Mouse (Mus musculus) limb, embryonic 10.5 days (tissue): Measurements from ENCODE around the gene Wdr48. TPM values are rescaled to one million over a fixed set of nuclear protein-coding genes. Genes with fewer than 3 reads are reported as not detected.

Experiments used
- DNase-seq: peaks from one replicate; pipeline ENCODE4 v3.0.0-alpha.2; 2017; ENCODE audit warnings: low spot score
- H3K27ac ChIP-seq: fragments of 300-500 bp; sonication (generic); 2 replicates; pipeline ENCODE4 v1.5.1; 2016; ENCODE audit warnings: mild to moderate bottlenecking
- H3K27me3 ChIP-seq: fragments of 300-500 bp; sonication (generic); 2 replicates; pipeline ENCODE4 v1.6.1; 2016; ENCODE audit warnings: low read depth, mild to moderate bottlenecking; ENCODE audit not compliant: poor library complexity, severe bottlenecking
- H3K36me3 ChIP-seq: fragments of 300-500 bp; sonication (generic); 2 replicates; pipeline ENCODE4 v1.6.1; 2016; ENCODE audit warnings: mild to moderate bottlenecking, moderate library complexity
- H3K4me1 ChIP-seq: fragments of 300-500 bp; sonication (generic); 2 replicates; pipeline ENCODE4 v1.6.1; 2016
- H3K4me3 ChIP-seq: fragments of 300-500 bp; sonication (generic); 2 replicates; pipeline ENCODE4 v1.5.1; 2016; ENCODE audit warnings: mild to moderate bottlenecking, moderate library complexity
- H3K9me3 ChIP-seq: fragments of 300-500 bp; sonication (generic); replicated peaks from 2 replicates; pipeline ENCODE4 v1.6.1; 2016; ENCODE audit warnings: mild to moderate bottlenecking
- WGBS: fragments of 180-500 bp; shearing (Covaris S2); methylation state at CpG from one replicate; pipeline ENCODE4 v1.1.7; 2016; 5-methylcytosine and 5-hydroxymethylcytosine counted together
- polyA plus RNA-seq: library from polyadenylated mRNA; unstranded; fragments of >200 nt; fragmentation: Nextera tagmentation; extraction: Ambion mirVana; gene quantifications from 2 replicates; pipeline ENCODE4 v1.2.1, GENCODE M21; 2016

Wdr48 gene
- polyA plus RNA-seq, 1 experiment from 2014 or later: 71.8 TPM

GRCm38 (mm10) chr9:119895040-119895721 lies 503 bp downstream of the Wdr48 start:
- peak overlapping the region; percentile 99 for H3K4me3 ChIP-seq
- DNase-seq: no peak
- H3K4me1 ChIP-seq: peaks cover 20% of the 10 kb centered on the region
- no peaks in the 10 kb centered on the region for H3K27me3 ChIP-seq
- 1% methylated on average over 71 of the region's 71 CpGs for WGBS
- peaks cover 9% of the 10 kb centered on the region for H3K36me3 ChIP-seq
- H3K9me3 ChIP-seq: no peaks in the 10 kb centered on the region
- peak overlapping the region; percentile 95 for H3K27ac ChIP-seq

- no peak overlapping the region for H3K4me3 ChIP-seq
- peaks cover 16% of the 10 kb centered on the region for H3K4me1 ChIP-seq
- no peaks in the 10 kb centered on the region for H3K27me3 ChIP-seq
- no peak overlapping the region for H3K27ac ChIP-seq
- no peak for DNase-seq
- 94% methylated on average over 2 of the region's 2 CpGs for WGBS
- no peaks in the 10 kb centered on the region for H3K9me3 ChIP-seq
- H3K36me3 ChIP-seq: peaks cover 38% of the 10 kb centered on the region
Measured at GRCm38 (mm10) chr9:119899446-119899845, 4.8 kb downstream of the Wdr48 start.

GRCm38 (mm10) chr9:119902410-119903151 lies 7.9 kb downstream of the Wdr48 start:
- Histone ChIP-seq H3K36me3 (peaks cover 70% of the 10 kb centered on the region), H3K4me3 (no peak overlapping the region), H3K27ac (no peak overlapping the region), H3K27me3 (no peaks in the 10 kb centered on the region), H3K9me3 (no peaks in the 10 kb centered on the region), H3K4me1 (no peaks in the 10 kb centered on the region)
- DNase-seq: no peak
- WGBS: 85% methylated on average over 12 of the region's 12 CpGs

GRCm38 (mm10) chr9:119908708-119909107 lies 14.0 kb downstream of the Wdr48 start:
- Histone ChIP-seq H3K36me3 (peaks cover 99% of the 10 kb centered on the region), H3K4me3 (no peak overlapping the region), H3K9me3 (no peaks in the 10 kb centered on the region), H3K27ac (no peak overlapping the region), H3K27me3 (no peaks in the 10 kb centered on the region), H3K4me1 (no peaks in the 10 kb centered on the region)
- no peak for DNase-seq
- WGBS: 95% methylated on average over 3 of the region's 3 CpGs

GRCm38 (mm10) chr9:119909931-119910330 lies 15.3 kb downstream of the Wdr48 start:
- no peaks in the 10 kb centered on the region for H3K4me1 ChIP-seq
- H3K4me3 ChIP-seq: no peak overlapping the region
- DNase-seq: no peak
- no peaks in the 10 kb centered on the region for H3K27me3 ChIP-seq
- H3K27ac ChIP-seq: no peak overlapping the region
- 88% methylated on average over 3 of the region's 3 CpGs for WGBS
- H3K9me3 ChIP-seq: no peaks in the 10 kb centered on the region
- peaks cover 99% of the 10 kb centered on the region for H3K36me3 ChIP-seq

GRCm38 (mm10) chr9:119913087-119913838 lies 18.6 kb downstream of the Wdr48 start:
- H3K4me3 ChIP-seq: no peak overlapping the region
- DNase-seq: no peak
- H3K36me3 ChIP-seq: peaks cover 96% of the 10 kb centered on the region
- H3K4me1 ChIP-seq: no peaks in the 10 kb centered on the region
- no peak overlapping the region for H3K27ac ChIP-seq
- H3K27me3 ChIP-seq: no peaks in the 10 kb centered on the region
- no peaks in the 10 kb centered on the region for H3K9me3 ChIP-seq
- WGBS: 82% methylated on average over 13 of the region's 13 CpGs

- Histone ChIP-seq H3K27me3 (no peaks in the 10 kb centered on the region), H3K27ac (no peak overlapping the region), H3K4me3 (no peak overlapping the region), H3K4me1 (no peaks in the 10 kb centered on the region), H3K36me3 (peaks cover 96% of the 10 kb centered on the region), H3K9me3 (no peaks in the 10 kb centered on the region)
- 79% methylated on average over 1 of the region's 1 CpGs for WGBS
- DNase-seq: no peak
Measured at GRCm38 (mm10) chr9:119919858-119920257, 25.2 kb downstream of the Wdr48 start.

GRCm38 (mm10) chr9:119923462-119923861 lies 28.8 kb downstream of the Wdr48 start:
- H3K27me3 ChIP-seq: no peaks in the 10 kb centered on the region
- no peak overlapping the region for H3K4me3 ChIP-seq
- H3K27ac ChIP-seq: no peak overlapping the region
- DNase-seq: no peak
- H3K9me3 ChIP-seq: no peaks in the 10 kb centered on the region
- no peaks in the 10 kb centered on the region for H3K4me1 ChIP-seq
- H3K36me3 ChIP-seq: peaks cover 98% of the 10 kb centered on the region
- WGBS: 93% methylated on average over 4 of the region's 4 CpGs

GRCm38 (mm10) chr9:119925120-119925657 lies 30.5 kb downstream of the Wdr48 start:
- DNase-seq: no peak
- no peak overlapping the region for H3K27ac ChIP-seq
- no peaks in the 10 kb centered on the region for H3K4me1 ChIP-seq
- H3K4me3 ChIP-seq: no peak overlapping the region
- no peaks in the 10 kb centered on the region for H3K9me3 ChIP-seq
- no peaks in the 10 kb centered on the region for H3K27me3 ChIP-seq
- peaks cover 98% of the 10 kb centered on the region for H3K36me3 ChIP-seq
- WGBS: 95% methylated on average over 16 of the region's 16 CpGs

GRCm38 (mm10) chr9:119925729-119926128 lies 31.1 kb downstream of the Wdr48 start:
- DNase-seq: no peak
- Histone ChIP-seq H3K9me3 (no peaks in the 10 kb centered on the region), H3K27me3 (no peaks in the 10 kb centered on the region), H3K4me1 (no peaks in the 10 kb centered on the region), H3K4me3 (no peak overlapping the region), H3K27ac (no peak overlapping the region), H3K36me3 (peaks cover 98% of the 10 kb centered on the region)
- 92% methylated on average over 8 of the region's 8 CpGs for WGBS

GRCm38 (mm10) chr9:119926497-119926896 lies 31.8 kb downstream of the Wdr48 start:
- peaks cover 98% of the 10 kb centered on the region for H3K36me3 ChIP-seq
- H3K4me3 ChIP-seq: no peak overlapping the region
- WGBS: 89% methylated on average over 5 of the region's 5 CpGs
- no peaks in the 10 kb centered on the region for H3K27me3 ChIP-seq
- DNase-seq: no peak
- no peaks in the 10 kb centered on the region for H3K4me1 ChIP-seq
- H3K27ac ChIP-seq: no peak overlapping the region
- H3K9me3 ChIP-seq: no peaks in the 10 kb centered on the region

GRCm38 (mm10) chr9:119932358-119932757 lies 37.7 kb downstream of the Wdr48 start:
- DNase-seq: no peak
- no peak overlapping the region for H3K27ac ChIP-seq
- no peaks in the 10 kb centered on the region for H3K9me3 ChIP-seq
- 93% methylated on average over 12 of the region's 12 CpGs for WGBS
- H3K36me3 ChIP-seq: peaks cover 60% of the 10 kb centered on the region
- H3K27me3 ChIP-seq: no peaks in the 10 kb centered on the region
- peaks cover 11% of the 10 kb centered on the region for H3K4me1 ChIP-seq
- H3K4me3 ChIP-seq: no peak overlapping the region

- WGBS: 96% methylated on average over 6 of the region's 6 CpGs
- H3K9me3 ChIP-seq: no peaks in the 10 kb centered on the region
- H3K4me1 ChIP-seq: peaks cover 22% of the 10 kb centered on the region
- peaks cover 47% of the 10 kb centered on the region for H3K36me3 ChIP-seq
- H3K4me3 ChIP-seq: no peak overlapping the region
- H3K27ac ChIP-seq: no peak overlapping the region
- DNase-seq: no peak
- no peaks in the 10 kb centered on the region for H3K27me3 ChIP-seq
Measured at GRCm38 (mm10) chr9:119933675-119934074, 39.0 kb downstream of the Wdr48 start.
